Mouse (Mus musculus) neutrophil, adult 5-6 weeks (primary cell): ENCODE data around the gene Heatr4. TPM values are rescaled to one million over a fixed set of nuclear protein-coding genes. Genes with fewer than 3 reads are reported as not detected.
"Not testable (repeated sequence)": the region's sequence is repeated elsewhere in the genome, so short reads cannot be mapped to it uniquely, and the experiment has no call there.

Experiments used
- ATAC-seq: fragments of 151-379, 151-347 bp; 2 replicates; pipeline ENCODE4 v1.8.0; 2017; ENCODE audit warnings: mild to moderate bottlenecking, moderate TSS enrichment; ENCODE audit not compliant: insufficient number of reproducible peaks, poor library complexity, low FRiP score, severe bottlenecking; ENCODE audit errors: extremely low read depth
- total RNA-seq: library from RNA; stranded (forward); fragments of 200-1000 nt; gene quantifications from 2 replicates; pipeline ENCODE4 v1.2.3, GENCODE M21; 2017

Heatr4 gene
- total RNA-seq, 1 experiment from 2014 or later = not detected

DNA sequence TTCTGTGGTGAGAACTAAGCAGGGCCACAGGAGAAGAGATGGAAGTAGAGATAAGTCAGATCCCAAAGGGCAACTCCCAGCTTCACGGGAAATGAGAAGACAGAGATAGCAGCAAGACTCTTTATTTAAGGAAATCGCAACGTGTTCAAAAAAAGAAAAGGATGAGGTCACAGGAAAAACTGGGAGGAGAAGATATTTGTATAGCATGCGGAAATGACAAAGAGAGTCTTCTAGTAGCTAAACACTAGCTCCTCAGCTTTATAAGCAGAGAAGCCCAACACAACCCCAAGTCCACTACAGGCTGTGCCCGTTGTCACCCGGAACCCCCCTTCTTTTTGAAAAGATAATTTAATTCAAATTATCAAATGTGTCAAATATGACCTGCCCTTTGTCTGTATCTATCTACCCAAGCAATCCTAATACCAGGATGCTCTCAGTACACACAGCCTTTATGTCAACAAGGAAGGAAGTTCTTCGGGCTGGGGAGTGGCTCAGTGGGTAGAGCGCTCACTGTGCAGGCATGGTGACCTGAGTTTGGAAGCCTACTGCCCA lies 37.3 kb downstream of the Heatr4 start:
- no peak for ATAC-seq

DNA sequence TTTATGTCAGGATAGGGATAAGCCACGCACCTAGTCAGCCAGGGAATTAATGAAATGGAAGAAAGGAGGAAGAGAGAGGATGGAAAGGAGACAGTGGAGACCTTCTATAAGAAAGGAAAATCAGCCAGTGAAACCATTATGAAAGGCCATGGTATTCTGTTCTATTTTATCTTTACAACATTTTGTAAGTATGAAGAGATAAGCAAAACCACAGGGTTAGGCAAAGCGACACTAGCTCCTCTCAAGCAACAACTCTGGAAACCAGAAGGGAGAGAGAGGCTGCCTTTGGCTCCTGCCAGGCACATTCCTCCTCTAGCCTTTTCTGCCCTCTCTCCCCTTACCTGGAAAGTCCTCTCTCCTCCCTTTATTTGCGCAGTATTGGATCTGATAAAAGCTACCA lies 42.7 kb downstream of the Heatr4 start:
- ATAC-seq = no peak

DNA sequence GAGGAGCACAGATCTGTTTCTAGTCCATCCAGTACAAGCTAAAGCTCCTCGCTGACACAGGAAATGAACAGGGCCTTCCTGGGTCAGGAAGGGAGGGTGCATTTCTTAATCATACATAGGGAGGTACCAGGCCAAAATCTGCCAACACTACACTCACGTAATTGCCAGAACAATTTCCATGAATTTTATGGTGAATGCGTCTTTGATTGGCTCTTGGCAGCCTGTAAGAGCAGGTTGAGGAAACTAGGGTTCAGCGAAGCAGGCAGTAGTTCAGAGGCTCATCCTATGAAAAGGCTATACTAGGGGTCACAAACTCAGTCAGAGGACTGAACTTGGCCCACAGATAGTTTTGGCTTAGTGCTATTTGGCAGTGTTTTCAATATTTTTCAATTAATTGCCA lies 44.6 kb downstream of the Heatr4 start:
- no peak for ATAC-seq

- ATAC-seq = no peak
These were observed 45.3 kb downstream of the Heatr4 start for GRCm38 (mm10) chr12:83939332-83939731.

GRCm38 (mm10) chr12:83938592-83938991 lies 46.1 kb downstream of the Heatr4 start:
- not testable (repeated sequence) for ATAC-seq

DNA sequence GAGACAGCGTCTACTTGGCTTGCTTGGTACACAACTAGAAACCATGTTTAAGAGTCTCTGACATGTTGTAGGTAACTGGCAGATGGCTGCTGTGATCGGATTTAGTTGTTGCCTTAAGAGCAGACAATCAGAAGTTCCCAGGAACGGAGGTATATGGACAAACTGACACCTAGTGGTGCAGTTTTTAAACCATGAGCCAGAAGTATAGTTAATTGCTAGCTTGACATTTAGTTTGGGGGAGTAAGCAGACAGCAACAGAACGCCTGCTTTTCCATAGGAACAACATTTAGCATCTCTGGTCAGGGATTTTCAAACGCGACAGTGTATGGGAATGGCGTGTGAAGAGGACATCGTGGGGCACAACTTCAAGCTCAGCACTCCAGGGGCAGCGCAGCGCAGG lies 47.1 kb downstream of the Heatr4 start:
- no peak for ATAC-seq

DNA sequence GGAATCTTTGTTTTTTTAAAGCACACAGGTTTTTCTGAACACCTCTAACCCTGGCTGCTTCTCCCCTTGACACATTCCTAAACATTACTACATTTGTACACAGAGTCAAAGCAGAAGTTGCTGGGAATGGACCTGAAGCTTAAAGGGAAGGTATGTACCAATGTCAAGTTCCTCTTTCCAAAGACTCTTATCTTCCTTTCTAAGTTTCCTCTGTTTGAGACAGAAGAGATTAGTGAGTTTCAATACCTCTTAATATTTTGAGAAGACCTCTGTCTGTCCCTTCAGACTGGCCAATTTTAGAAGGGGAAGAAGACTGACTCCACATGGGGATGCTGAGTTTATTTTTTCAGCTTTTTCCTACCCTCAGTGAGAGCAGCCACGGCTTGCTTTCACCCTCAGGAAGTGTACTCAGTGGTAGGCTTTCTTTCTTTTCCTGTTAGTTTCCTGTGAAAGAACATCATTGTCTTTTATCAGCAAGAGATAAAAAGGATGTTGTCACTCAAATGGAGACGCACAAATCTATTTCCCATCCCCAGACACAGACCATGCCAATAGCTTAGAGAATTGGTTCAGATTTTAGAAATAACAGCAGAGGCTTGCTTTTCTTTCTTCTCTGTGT lies 55.4 kb downstream of the Heatr4 start:
- ATAC-seq = peak; percentile 64; the same call in 1 of the 2 replicates

DNA sequence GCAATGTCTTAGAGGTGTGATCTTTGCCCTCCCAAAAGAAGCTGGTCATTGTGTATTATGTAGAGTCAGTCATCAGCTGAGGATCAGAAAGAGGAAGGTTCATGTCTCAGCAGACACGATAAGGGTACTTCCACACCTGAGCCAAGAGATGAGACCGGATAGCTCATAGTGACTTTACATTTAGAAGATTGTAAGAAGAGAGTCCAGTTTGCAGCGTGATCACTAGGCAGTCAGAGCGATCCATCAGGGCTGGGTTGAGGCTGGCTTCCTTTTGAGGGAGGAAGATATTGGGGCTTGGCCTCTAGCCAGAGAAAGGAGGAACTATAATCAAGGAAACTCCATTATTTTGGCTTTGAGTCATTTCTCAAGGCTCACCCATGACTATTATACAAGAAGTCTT lies 56.9 kb downstream of the Heatr4 start:
- ATAC-seq = peak; percentile 49; the same call in 1 of the 2 replicates

DNA sequence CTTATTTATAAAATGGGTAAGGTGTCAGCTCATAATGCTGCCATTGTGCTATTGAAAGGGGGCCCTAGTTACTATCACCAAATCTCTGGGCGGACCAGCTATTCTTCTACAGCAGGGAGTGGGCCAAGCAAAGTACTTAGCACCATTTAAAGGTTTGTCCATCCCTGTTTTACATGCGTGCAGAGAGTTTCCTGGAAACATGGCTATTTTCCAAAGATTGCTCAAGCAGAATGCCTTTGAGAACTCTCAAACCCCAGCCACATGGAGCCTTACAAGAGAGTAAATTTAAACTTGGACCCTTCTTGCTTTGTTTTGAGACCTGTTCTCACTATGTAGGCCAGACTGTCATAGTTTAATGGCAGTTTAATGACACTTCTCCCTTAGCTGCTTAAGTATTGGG lies 58.6 kb downstream of the Heatr4 start:
- ATAC-seq = no peak

- ATAC-seq = no peak
These were observed 59.4 kb downstream of the Heatr4 start for GRCm38 (mm10) chr12:83925160-83925703.

- ATAC-seq = no peak
These were observed 60.3 kb downstream of the Heatr4 start for GRCm38 (mm10) chr12:83924332-83924731.

- no peak for ATAC-seq
These were observed 61.2 kb downstream of the Heatr4 start for GRCm38 (mm10) chr12:83923486-83923859.

- no peak for ATAC-seq
These were observed 61.7 kb downstream of the Heatr4 start for GRCm38 (mm10) chr12:83922724-83923485.

DNA sequence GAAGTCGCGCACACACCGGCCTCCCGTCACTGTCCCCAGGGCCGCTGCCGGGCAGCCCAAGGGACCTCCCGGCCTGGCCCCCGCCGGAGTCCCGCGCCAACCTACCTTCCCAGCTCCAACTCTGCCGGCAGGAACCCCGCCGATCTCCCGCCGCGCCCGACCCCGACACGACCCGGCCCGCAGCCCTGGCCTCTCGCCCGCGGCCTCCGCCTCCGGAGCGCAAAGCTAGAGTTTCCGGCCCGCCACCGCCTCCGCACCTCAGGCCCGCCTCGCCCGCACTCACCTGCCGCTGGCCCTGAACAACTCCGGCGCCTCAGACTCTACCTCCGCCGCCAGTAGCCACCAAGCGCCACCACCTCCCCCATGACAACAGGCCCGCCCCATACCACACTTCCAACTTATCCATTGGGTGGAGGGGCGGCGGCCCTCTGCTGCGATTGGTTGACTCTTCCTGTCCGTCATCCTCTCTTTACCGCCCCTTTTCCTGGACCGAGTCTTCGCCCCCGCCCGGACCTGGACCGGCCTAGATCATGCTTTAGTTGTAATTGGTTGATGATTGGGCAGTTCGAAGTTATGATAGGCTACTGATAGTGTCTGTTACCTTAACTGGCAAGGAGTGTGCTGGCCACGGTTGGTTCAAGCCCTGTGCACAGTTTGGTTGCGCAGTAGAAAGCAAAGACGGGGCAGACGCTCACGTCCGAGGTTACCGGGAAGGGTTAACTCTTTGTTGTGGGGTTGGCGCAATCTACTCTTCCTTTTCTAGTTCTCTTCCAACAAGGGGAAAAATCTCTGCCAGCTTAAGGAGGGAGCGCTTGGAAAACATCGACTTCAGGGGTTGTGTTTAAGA lies 62.9 kb downstream of the Heatr4 start, which contains the start of gene Numb:
Numb (minus strand) TSS at position 400 of the 847 bp plus-strand sequence.
- peak; percentile 97 for ATAC-seq

GRCm38 (mm10) chr12:83920721-83921441 lies 63.8 kb downstream of the Heatr4 start:
- no peak for ATAC-seq

GRCm38 (mm10) chr12:83916884-83917283 lies 67.8 kb downstream of the Heatr4 start:
- no peak for ATAC-seq

DNA sequence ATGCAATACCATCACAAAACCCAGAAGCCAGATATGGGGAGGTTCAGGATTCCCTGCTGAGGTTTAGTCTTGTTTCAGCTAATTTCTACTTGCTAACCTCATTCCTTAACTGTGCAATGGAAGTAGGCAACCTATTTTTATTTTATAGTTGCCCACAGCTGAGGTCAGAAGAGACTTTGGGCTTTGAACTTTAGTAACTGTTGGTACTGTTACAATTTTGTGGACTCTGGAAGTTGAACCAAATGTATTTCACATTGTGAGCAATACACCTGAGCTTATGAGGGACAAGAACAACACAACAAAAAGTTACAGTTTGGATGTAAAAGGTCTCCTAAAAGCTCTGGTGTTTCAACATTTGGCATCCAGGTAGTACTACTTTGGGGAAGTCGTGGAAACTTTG lies 69.9 kb downstream of the Heatr4 start:
- ATAC-seq = no peak

GRCm38 (mm10) chr12:83914202-83914740 lies 70.4 kb downstream of the Heatr4 start:
- ATAC-seq = no peak
